Mouse (Mus musculus) small intestine, adult 2 months (tissue): Measurements from ENCODE around the gene Cd59b.
"Not testable (repeated sequence)": the region's sequence is repeated elsewhere in the genome, so short reads cannot be mapped to it uniquely, and the experiment has no call there.

Experiments used
- CTCF ChIP-seq: fragments of 200-500 bp; IDR thresholded peaks from 2 replicates; pipeline ENCODE4 v1.5.1; 2012; ENCODE audit warnings: low read depth, mild to moderate bottlenecking, control low read depth, inconsistent platforms, low read length, moderate library complexity, mixed read lengths; ENCODE audit not compliant: insufficient replicate concordance, insufficient read length; ENCODE audit errors: extremely low read depth
- POLR2A ChIP-seq: fragments of 200-500 bp; IDR thresholded peaks from 2 replicates; pipeline ENCODE4 v1.6.1; 2012; ENCODE audit warnings: low read depth, mild to moderate bottlenecking, control low read depth, inconsistent platforms, low read length, moderate library complexity

- not testable (repeated sequence) for TF ChIP-seq CTCF, POLR2A
Measured at GRCm38 (mm10) chr2:104087562-104087961, 17.9 kb downstream of the Cd59b start.
